Mouse (Mus musculus): ENCODE results near the gene Mark4.

Mark4 gene

DNA sequence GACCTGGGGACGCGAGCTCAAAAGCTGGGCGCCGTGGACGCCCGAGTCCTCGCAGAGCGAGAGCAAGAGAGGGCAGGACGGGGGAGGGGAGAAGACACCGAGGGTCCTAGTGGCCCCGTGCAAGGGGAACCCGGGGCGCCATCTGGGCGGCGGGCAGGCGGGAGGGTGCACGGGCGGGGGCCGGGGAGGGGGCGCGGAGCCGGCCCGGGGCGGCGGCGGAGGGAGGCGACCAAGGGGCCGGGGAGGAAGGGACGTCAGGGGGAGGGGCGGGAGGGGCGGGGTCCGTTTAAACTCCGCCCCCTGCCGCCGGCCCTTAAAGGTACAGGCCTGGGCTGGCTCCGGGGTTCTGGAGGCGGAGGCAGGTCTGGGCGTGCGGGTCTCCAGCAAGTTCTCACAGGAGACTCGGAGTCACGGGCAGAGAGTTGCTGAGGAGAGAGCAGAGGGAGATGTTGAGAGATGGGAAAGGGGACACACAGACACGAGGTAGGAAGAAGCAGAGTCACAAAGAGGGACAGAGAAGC is at the start of gene Mark4:
Gene Mark4, minus strand, starts transcription at position 231 of the 521 bp plus-strand sequence.
- DNase-seq (ENCODE audit: inconsistent age in 2 of 2, low spot score in 1 of 2): peak; percentile 86 to 94

DNA sequence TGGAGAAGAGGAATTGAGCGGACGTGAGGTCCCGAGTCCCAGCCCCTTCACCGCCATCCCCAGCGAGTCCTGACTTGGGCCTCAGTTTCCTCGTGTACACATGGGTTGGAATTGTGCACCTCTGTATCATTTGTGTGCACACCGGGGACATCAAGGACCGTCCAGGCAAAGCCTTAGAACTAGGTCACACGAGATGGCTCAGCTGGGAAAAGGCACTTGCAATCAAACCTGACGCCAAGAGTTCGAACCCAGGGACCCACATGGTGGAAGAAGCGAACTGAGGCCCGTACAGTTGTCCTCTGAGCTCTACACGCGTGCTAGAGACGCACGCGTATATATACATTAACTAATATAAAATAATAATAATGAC is 49.0 kb upstream of the Mark4 start:
- no peak for DNase-seq (ENCODE audit: inconsistent age in 2 of 2, low spot score in 1 of 2)

- DNase-seq (ENCODE audit: inconsistent age in 2 of 2, low spot score in 1 of 2): peak; percentile 73 to 84
Observed at GRCm38 (mm10) chr7:19506969-19507611, 48.5 kb upstream of the Mark4 start.

- DNase-seq (ENCODE audit: inconsistent age in 2 of 2, low spot score in 1 of 2): peak in 1 of 2 experiments; percentile 59
Observed at GRCm38 (mm10) chr7:19506326-19506725, 47.7 kb upstream of the Mark4 start.

- DNase-seq (ENCODE audit: inconsistent age in 2 of 2, low spot score in 1 of 2): peak; percentile 69 to 85
Observed at GRCm38 (mm10) chr7:19503481-19504068, 45.0 kb upstream of the Mark4 start.

DNA sequence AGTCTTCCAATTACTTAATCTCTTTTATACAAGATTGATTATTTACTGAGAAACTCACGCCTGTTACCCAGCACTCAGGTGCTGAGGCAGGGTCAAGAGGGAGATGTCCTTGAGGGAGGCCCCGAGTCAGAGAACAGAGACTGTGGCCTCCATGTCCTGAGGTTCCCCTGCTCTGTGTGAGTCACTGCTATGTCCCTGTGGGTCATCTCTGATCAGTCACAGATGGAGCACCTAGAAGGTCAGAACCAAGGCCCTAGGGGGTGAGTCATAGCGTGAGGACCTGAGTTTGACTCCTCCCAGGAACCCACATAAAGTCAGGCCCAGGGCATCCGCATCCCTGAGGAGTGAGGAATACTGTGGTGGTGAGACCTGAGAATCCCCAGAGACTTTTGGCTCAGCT is 43.0 kb upstream of the Mark4 start:
- peak; percentile 90 to 93 for DNase-seq (ENCODE audit: inconsistent age in 2 of 2, low spot score in 1 of 2)

DNA sequence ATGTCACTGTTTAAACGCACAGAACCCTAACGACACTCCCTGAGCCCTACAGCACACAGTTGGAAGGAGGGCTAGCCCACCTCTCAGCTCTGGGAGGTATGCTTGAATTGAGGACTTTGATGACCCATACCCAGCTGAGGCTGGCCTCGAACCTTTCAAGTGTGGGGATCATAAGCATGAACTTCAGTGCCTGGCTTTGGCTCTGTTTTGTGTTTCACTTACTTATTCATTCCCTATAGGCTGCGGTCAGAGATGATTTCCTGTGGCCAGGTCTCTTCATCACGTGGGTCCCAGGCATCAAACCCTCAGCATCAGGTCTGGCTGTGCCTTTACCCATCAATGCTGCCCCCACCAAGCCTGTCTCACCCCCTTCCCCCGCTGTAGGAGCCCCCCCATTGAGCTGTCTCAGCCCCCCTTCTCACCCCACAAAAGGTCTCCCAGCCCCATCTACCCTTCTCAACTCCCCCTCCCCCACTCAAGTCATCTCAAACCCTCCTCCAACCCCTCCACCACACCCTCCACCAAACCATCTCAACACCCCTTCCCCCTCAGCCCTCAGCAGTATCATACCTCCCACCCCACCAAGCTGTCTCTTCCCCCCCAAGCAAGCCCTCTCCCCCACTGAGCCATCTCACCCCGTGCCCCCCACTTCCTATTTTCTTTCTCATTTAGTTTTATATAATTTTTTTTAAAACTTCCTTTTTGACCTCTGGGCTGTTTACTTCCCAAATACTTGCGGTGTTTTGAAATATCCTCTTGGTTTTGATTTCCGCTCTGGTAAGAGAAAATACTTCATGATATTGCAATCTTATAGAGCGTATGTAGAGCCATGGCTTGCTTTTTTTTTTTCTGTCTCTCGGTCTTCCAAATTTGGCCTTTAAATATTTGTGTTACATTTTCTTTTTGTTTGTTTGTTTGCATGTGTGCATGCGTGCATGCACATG is 42.1 kb upstream of the Mark4 start:
- DNase-seq (ENCODE audit: inconsistent age in 2 of 2, low spot score in 1 of 2): peak in 1 of 2 experiments; percentile 54

- peak; percentile 79 to 91 for DNase-seq (ENCODE audit: inconsistent age in 2 of 2, low spot score in 1 of 2)
Observed at GRCm38 (mm10) chr7:19498326-19498725, 39.7 kb upstream of the Mark4 start.

GRCm38 (mm10) chr7:19496214-19496555 is 37.6 kb upstream of the Mark4 start:
- DNase-seq (ENCODE audit: inconsistent age in 2 of 2, low spot score in 1 of 2): no peak

GRCm38 (mm10) chr7:19495521-19496213 is 37.0 kb upstream of the Mark4 start:
- peak; percentile 91 to 94 for DNase-seq (ENCODE audit: inconsistent age in 2 of 2, low spot score in 1 of 2)

GRCm38 (mm10) chr7:19494751-19495474 is 36.3 kb upstream of the Mark4 start:
- DNase-seq (ENCODE audit: inconsistent age in 2 of 2, low spot score in 1 of 2): peak; percentile 65 to 79

DNA sequence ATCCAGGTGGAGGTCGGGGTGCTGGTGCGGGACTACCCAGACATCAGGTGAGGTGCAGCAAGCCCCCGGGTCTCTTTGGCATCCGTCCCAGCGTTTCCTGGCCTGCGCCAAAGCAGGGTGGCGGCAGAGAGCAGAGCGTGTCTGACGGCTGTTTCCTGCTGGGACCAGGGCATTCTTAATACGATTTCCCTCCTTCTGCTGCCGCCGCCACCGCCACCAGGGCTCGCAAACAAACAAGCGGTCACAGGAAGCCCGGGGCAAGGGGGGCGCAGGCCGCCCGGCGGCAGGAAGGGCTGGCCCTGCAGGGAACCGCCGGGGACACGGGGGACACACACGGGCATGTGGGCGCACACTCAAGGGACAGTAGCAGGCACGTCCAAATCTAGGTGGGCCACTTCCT is 33.1 kb upstream of the Mark4 start:
- DNase-seq (ENCODE audit: inconsistent age in 2 of 2, low spot score in 1 of 2): peak; percentile 80 to 86

- DNase-seq (ENCODE audit: inconsistent age in 2 of 2, low spot score in 1 of 2): no peak
Observed at GRCm38 (mm10) chr7:19489525-19489924, 30.9 kb upstream of the Mark4 start.

GRCm38 (mm10) chr7:19486549-19486948 is 27.9 kb upstream of the Mark4 start:
- DNase-seq (ENCODE audit: inconsistent age in 2 of 2, low spot score in 1 of 2): no peak

DNA sequence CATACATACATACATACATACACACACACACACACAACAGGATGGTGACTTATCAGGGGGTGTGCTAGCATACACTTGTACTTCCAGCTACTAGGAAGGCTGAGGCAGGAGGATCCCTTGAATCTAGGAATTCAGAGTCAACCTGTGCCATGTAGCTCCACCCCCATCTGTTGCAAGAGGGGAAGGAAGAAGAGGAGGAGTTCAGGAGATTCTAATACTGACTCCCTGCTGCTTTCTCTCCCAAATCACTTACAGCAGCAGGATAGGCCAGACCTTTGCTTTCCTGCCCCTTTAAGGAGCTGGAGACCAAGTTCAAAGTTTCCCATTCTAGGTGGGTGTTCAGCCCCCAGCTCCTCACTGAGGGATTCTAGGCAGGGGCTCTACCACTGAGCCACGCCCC is 26.9 kb upstream of the Mark4 start:
- DNase-seq (ENCODE audit: inconsistent age in 2 of 2, low spot score in 1 of 2): no peak

DNA sequence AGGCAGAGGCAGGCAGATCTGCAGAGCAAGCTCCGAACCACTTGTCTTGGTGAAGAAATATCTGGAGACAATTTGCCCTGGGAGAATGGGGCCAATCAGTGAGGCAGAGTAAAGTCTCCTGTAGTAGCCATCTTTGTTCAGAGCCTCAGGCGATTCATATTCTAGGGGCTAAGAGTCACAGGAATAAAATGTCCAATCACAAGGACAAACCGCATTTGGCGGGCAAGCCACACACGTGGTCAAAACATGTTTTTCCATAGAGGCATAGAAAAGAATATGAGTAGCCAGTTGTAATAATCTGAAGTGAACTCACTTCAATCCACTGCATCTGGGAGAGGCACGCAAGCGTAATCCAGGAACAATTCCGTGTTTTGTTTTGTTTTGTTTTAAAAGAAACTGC is 24.7 kb upstream of the Mark4 start:
- peak in 1 of 2 experiments; percentile 54 for DNase-seq (ENCODE audit: inconsistent age in 2 of 2, low spot score in 1 of 2)

- peak; percentile 69 to 76 for DNase-seq (ENCODE audit: inconsistent age in 2 of 2, low spot score in 1 of 2)
Observed at GRCm38 (mm10) chr7:19477624-19478384, 19.2 kb upstream of the Mark4 start.

DNA sequence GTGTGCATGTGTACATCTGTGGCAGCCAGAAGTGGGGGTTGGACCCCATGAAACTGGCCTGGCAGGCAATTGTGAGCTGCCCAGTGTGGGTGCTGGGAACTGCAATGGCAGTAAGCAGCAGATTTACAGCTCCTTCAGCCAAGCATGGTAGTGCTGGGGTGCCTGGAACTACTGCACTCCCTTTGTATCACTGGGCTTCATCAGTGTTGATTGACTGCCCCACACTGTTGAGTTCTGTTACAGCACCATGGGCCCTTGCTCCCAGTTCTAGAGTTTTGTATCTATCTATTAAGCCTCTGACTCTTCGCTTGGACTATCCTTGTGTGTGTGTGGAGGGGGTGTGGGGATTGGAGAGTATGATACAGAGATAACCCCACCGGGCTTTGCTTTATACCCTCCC is 18.5 kb upstream of the Mark4 start:
- no peak for DNase-seq (ENCODE audit: inconsistent age in 2 of 2, low spot score in 1 of 2)

- DNase-seq (ENCODE audit: inconsistent age in 2 of 2, low spot score in 1 of 2): peak; percentile 88 to 93
Observed at GRCm38 (mm10) chr7:19473875-19474443, 15.3 kb upstream of the Mark4 start.

All from adrenal gland, adult (tissue).